Mouse (Mus musculus): ENCODE measurements around the gene Timp4. TPM values are rescaled to one million over a fixed set of nuclear protein-coding genes. Genes with fewer than 3 reads are reported as not detected.
A peak's percentile ranks its signal among the peaks of the same experiment; 100 is the strongest.

Timp4 gene
- not detected in 2 replicates for polyA plus RNA-seq (2011; ENCODE audit: insufficient read length, low read depth, missing spikeins)

DNA sequence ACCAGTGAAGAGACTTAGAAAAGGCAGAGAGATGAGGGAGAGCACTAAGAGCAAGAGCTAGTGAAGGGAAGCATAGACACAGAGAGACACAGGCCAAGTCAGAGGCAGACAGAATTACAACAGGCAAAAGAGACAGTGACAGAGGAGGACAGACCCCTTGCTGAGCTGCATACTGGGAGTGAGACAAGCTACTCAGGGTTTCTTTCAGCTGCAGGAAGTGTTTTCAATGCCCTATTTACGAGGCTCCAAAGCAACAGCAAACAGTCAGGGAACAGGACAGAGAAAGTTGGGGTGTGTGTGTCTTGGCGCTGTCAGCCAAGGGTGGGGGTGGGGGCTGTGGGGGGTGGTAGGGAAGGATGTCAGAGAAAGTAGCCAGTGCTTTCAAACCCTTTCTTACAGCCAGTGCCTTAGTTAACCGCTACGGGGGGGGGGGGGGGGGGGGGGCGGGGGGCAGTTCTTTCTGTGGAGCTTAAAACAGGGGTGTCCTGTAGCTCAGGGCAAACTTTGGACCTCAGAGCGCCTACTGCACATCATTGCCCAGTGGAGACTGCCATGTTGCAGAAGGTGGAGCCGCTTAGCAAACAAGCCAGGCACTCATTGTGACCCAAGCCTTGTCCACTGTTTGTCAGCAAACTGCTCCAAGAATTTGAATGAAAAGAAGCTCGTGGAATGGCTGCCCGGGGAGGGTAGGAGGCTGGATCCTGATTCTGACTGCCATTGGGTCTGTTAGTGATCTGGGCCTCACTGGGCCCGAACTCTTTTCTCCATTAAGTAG, at the start of gene Timp4:
Gene Timp4, minus strand, starts transcription at position 107 of the 775 bp plus-strand sequence.
- Histone ChIP-seq H3K4me1 (ENCODE audit: control insufficient read depth, insufficient read depth, low read length) (no peaks in the 10 kb centered on the region), H3K4me3 (ENCODE audit: insufficient read depth, low read length) (no peak within 1 kb of the TSS), H3K27ac (ENCODE audit: insufficient read depth, low read length) (no peak within 1 kb of the TSS)
- TF ChIP-seq POLR2A (IDR thresholded peaks at IDR 0.05; ENCODE audit: low read depth, low read length) (no peak), CTCF (IDR thresholded peaks at IDR 0.05; ENCODE audit: borderline replicate concordance, insufficient read depth, low read length) (no peak)

DNA sequence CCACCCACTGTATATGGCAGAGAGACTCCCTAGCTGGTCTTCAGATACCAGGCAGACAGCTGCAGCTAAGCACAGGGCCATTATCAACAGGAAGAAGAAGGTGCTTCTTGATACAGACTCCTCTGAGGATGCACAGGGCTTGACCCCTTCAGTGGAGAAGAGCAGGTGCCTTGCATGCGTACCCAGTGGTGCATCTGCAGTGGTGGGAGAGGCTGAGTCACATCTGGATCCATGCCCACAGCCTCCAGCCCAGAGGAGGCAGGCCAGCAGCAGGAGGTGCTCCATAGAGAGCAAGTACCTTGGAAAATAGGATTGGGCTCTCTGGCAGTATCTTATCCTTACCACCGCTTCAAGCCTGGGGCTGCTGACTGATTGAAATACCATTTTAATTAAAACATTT, 41.9 kb upstream of the Timp4 start:
- Histone ChIP-seq H3K4me1 (ENCODE audit: control insufficient read depth, insufficient read depth, low read length) (no peaks in the 10 kb centered on the region; the same call in 1 of the 2 replicates), H3K27ac (ENCODE audit: insufficient read depth, low read length) (no peak overlapping the region), H3K4me3 (ENCODE audit: insufficient read depth, low read length) (no peak overlapping the region)
- no peak for TF ChIP-seq CTCF (IDR thresholded peaks at IDR 0.05; ENCODE audit: borderline replicate concordance, insufficient read depth, low read length)
- TF ChIP-seq POLR2A (IDR thresholded peaks at IDR 0.05; ENCODE audit: low read depth, low read length), result no peak

DNA sequence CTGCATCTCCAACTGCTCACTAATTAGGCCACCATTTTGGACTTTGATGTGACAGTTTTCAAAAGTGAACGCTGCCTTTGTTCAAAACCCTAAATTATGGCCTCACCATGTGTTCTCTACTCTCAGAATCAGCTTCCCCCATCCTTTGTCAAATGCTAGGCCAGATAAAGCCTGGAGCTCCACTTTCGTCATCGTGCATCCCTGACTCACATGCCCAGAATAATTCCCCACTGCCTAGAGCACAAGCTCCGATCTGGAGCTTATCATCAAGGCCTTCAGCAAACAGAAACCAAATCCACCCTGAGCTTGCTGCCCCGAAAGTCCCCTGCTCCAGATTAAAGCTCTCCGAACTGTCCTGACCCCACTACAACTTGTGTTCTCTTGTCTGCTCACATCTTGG, 40.6 kb upstream of the Timp4 start:
- Histone ChIP-seq H3K4me3 (ENCODE audit: insufficient read depth, low read length) (no peak overlapping the region), H3K4me1 (ENCODE audit: control insufficient read depth, insufficient read depth, low read length) (no peaks in the 10 kb centered on the region; the same call in 1 of the 2 replicates), H3K27ac (ENCODE audit: insufficient read depth, low read length) (no peak overlapping the region)
- TF ChIP-seq POLR2A (IDR thresholded peaks at IDR 0.05; ENCODE audit: low read depth, low read length) (no peak), CTCF (IDR thresholded peaks at IDR 0.05; ENCODE audit: borderline replicate concordance, insufficient read depth, low read length) (no peak)

DNA sequence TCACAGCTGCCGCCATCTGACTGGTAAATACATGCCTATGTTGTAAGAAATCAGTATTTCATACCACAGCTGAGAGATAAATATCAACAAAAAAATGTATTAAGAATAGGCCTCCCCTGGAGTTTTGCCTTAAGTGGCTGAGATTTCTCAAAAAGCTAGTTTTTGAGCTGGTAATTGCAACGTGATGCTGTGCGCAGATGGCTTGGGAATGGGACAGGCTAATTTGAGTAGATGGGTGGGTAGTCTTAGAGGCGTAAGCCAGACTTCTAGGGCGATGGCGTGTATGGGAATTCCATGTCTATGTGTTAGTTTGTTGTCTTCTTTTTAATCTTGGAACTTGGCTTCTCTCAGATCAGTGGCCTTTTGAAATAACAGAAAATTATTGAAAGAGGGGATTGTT, 39.8 kb upstream of the Timp4 start:
- TF ChIP-seq POLR2A (IDR thresholded peaks at IDR 0.05; ENCODE audit: low read depth, low read length), result no peak
- TF ChIP-seq CTCF (IDR thresholded peaks at IDR 0.05; ENCODE audit: borderline replicate concordance, insufficient read depth, low read length), result no peak
- H3K4me1 ChIP-seq (ENCODE audit: control insufficient read depth, insufficient read depth, low read length), result no peaks in the 10 kb centered on the region; the same call in 1 of the 2 replicates

DNA sequence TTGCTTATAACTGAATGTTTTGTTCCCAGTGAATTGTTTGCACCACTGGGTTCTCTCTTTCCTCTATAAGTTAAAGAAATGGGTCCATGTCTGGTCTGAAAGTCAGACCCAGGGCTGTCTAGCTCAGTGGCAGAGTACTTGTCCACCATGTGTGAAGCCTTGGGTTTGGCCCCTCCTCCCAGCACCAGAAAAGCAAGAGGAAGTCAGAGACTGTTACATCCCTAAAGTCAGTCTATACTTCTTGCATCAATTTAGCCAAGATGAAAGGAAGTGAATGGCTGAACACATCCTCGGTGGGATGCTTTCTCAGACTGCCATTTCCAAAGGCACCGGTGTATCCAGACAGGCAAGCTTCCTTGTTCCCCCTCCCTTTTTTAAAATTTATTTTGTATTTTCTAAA, 39.1 kb upstream of the Timp4 start:
- H3K4me3 ChIP-seq (ENCODE audit: insufficient read depth, low read length), result no peak overlapping the region
- TF ChIP-seq POLR2A (IDR thresholded peaks at IDR 0.05; ENCODE audit: low read depth, low read length), result no peak
- TF ChIP-seq CTCF (IDR thresholded peaks at IDR 0.05; ENCODE audit: borderline replicate concordance, insufficient read depth, low read length), result no peak

More for the DNA sequence above, 39.8 kb upstream of the Timp4 start:
- Histone ChIP-seq H3K27ac (ENCODE audit: insufficient read depth, low read length) (no peak overlapping the region), H3K4me3 (ENCODE audit: insufficient read depth, low read length) (no peak overlapping the region)

DNA sequence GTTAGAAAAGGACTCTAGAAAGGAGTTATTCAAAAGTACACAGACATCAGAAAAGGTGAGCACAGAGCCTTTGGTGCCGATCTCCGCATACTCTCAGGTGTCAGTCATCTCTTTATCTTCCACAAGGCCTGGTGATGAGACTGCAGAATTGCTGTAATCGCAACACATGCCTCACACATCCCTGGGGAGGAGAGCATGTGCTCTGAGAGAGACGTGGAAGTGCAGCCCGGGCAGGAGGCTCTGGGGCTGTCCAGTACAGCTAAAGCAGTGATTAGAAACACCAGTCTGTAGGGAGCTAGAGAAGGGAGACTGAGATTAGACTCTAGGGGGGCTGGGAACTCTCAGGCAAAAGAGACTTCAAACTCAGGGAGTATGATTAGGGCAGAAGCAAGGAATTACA, 38.6 kb upstream of the Timp4 start:
- TF ChIP-seq CTCF (IDR thresholded peaks at IDR 0.05; ENCODE audit: borderline replicate concordance, insufficient read depth, low read length) (no peak), POLR2A (IDR thresholded peaks at IDR 0.05; ENCODE audit: low read depth, low read length) (no peak)

More for the DNA sequence above, 39.1 kb upstream of the Timp4 start:
- Histone ChIP-seq H3K27ac (ENCODE audit: insufficient read depth, low read length) (no peak overlapping the region), H3K4me1 (ENCODE audit: control insufficient read depth, insufficient read depth, low read length) (no peaks in the 10 kb centered on the region; the same call in 1 of the 2 replicates)

DNA sequence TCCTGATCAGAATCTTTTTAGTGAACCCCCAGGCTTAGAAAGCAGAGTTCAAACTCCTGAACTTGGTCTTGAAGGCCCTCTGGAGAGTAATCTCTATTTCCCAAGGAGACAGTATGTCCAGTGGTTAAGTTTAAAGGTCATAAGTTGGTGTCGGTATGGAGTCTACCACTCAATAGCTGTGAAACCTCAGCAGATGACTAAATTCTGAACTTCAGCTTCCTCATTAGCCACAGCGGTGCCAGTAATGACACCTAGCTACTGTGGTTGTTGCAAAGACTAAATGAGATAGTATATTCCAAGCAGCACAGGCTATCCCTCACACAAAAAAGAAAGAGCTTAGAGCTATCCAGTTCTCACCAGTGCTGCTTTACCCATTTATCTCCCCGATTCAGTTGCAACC, 36.2 kb upstream of the Timp4 start:
- no peak for TF ChIP-seq POLR2A (IDR thresholded peaks at IDR 0.05; ENCODE audit: low read depth, low read length)
- no peak for TF ChIP-seq CTCF (IDR thresholded peaks at IDR 0.05; ENCODE audit: borderline replicate concordance, insufficient read depth, low read length)
- Histone ChIP-seq H3K27ac (ENCODE audit: insufficient read depth, low read length) (no peak overlapping the region), H3K4me1 (ENCODE audit: control insufficient read depth, insufficient read depth, low read length) (peaks cover 6% of the 10 kb centered on the region), H3K4me3 (ENCODE audit: insufficient read depth, low read length) (no peak overlapping the region)

More for the DNA sequence above, 38.6 kb upstream of the Timp4 start:
- Histone ChIP-seq H3K27ac (ENCODE audit: insufficient read depth, low read length) (no peak overlapping the region), H3K4me3 (ENCODE audit: insufficient read depth, low read length) (no peak overlapping the region), H3K4me1 (ENCODE audit: control insufficient read depth, insufficient read depth, low read length) (no peaks in the 10 kb centered on the region; the same call in 1 of the 2 replicates)

DNA sequence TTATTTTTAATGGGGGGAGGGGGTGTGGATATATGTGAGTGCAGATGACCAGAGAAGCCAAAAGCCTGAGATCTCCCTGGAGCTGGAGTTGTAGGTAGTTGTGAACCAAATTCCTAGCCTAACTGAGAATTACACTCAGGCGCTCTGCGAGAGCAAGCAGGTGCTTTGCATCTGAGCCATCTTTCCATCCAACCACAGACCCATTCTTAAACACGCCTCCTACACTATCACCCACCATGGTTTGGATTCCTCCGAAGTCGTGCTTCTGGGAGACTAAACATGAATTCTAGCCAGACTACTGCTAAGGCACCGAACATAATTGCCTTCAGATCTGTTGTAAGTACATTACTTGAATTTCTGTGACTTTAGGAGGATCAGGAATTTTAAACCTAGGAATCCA, 34.4 kb upstream of the Timp4 start:
- TF ChIP-seq CTCF (IDR thresholded peaks at IDR 0.05; ENCODE audit: borderline replicate concordance, insufficient read depth, low read length) (no peak), POLR2A (IDR thresholded peaks at IDR 0.05; ENCODE audit: low read depth, low read length) (no peak)
- H3K4me3 ChIP-seq (ENCODE audit: insufficient read depth, low read length), result no peak overlapping the region
- peaks cover 6% of the 10 kb centered on the region for H3K4me1 ChIP-seq (ENCODE audit: control insufficient read depth, insufficient read depth, low read length)
- no peak overlapping the region for H3K27ac ChIP-seq (ENCODE audit: insufficient read depth, low read length)

DNA sequence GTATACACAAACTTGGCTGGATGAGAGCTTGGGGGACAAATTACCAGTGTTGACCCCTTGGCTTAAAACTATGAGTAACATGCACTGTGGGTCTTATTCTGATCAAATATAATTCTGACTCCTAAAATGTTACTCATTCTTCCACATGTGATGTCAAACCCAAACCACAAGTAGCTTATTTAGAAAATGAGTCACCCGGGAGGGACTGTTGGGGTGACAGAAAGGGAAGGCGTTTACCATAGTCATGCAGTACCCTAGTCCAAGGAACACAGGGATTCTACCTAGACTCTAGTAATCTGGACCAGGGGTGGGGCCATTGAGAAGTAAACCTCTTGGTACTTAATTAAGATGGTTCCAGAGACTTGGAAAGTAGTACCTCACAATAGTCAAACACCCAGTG, 32.1 kb upstream of the Timp4 start:
- Histone ChIP-seq H3K4me3 (ENCODE audit: insufficient read depth, low read length) (no peak overlapping the region), H3K4me1 (ENCODE audit: control insufficient read depth, insufficient read depth, low read length) (peaks cover 6% of the 10 kb centered on the region), H3K27ac (ENCODE audit: insufficient read depth, low read length) (0 out of 2 replicates have a peak overlapping the region, but pooled peaks have one; percentile 44)
- TF ChIP-seq CTCF (IDR thresholded peaks at IDR 0.05; ENCODE audit: borderline replicate concordance, insufficient read depth, low read length) (no peak), POLR2A (IDR thresholded peaks at IDR 0.05; ENCODE audit: low read depth, low read length) (no peak)

DNA sequence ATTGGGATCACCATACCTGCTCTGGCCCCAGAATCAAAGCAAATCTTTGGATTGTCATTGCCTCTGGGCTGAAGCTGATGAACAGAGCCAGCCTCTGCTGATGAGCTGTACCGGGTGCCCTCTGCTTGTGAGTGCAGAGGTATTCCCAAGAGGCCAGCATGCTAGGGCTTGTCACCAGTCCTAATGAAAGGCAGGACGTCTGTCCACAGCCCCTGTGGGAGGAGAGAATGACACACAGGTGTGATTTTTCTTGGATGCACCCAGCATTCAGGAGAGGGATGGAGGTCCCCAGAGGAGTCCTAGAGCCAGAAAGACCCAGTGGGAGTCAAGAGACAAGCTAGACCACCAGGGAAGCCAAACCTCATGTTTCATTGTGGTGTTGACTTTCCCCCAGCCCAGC, 27.6 kb upstream of the Timp4 start:
- Histone ChIP-seq H3K4me3 (ENCODE audit: insufficient read depth, low read length) (no peak overlapping the region), H3K27ac (ENCODE audit: insufficient read depth, low read length) (no peak overlapping the region), H3K4me1 (ENCODE audit: control insufficient read depth, insufficient read depth, low read length) (peaks cover 6% of the 10 kb centered on the region)
- no peak for TF ChIP-seq CTCF (IDR thresholded peaks at IDR 0.05; ENCODE audit: borderline replicate concordance, insufficient read depth, low read length)
